ENCODE assay signal across 18 mouse cellular contexts in genomic region chr13:92632550-92632949, GRCm38 (mm10). TPM values are rescaled to one million over a fixed set of nuclear protein-coding genes. Genes with fewer than 3 reads are reported as not detected.
DNase-seq lines count a peak whose midpoint lies in the region; ATAC-seq and TF ChIP-seq lines count a peak whose summit lies in the region.
"Had no signal": no experiment of that assay in that cellular context is flagged by ENCODE, and none has a peak within 500 bp of the region (broad histone marks: within the 10 kb centered on the region; RNA-seq: fewer than 3 reads in every experiment).

No protein-coding gene starts in this region.

- H3K27me3 ChIP-seq in forebrain, embryonic 10.5 days (ENCODE audit: poor library complexity, severe bottlenecking), result no peaks in the 10 kb centered on the region
- H3K27me3 ChIP-seq in forebrain, embryonic 13.5 days, result no peaks in the 10 kb centered on the region
- H3K27me3 ChIP-seq in hindbrain, postnatal 0 days (ENCODE audit: insufficient read depth, low read length), result no peaks in the 10 kb centered on the region
- no peaks in the 10 kb centered on the region for H3K27me3 ChIP-seq in hindbrain, embryonic 11.5 days (ENCODE audit: control insufficient read depth, insufficient read depth, low read length)
- H3K27me3 ChIP-seq in midbrain, embryonic 10.5 days (ENCODE audit: low read depth, poor library complexity, severe bottlenecking), result no peaks in the 10 kb centered on the region
- no peaks in the 10 kb centered on the region for H3K27me3 ChIP-seq in midbrain, embryonic 13.5 days
- no peaks in the 10 kb centered on the region for H3K27me3 ChIP-seq in neural tube, embryonic 13.5 days
- H3K27me3 ChIP-seq: heart, embryonic 15.5 days had no signal

- no peak overlapping the region for H3K9ac ChIP-seq in forebrain, embryonic 13.5 days
- no peak overlapping the region for H3K9ac ChIP-seq in hindbrain, postnatal 0 days (replicated peaks; ENCODE audit: low read length)
- no peak overlapping the region for H3K9ac ChIP-seq in hindbrain, embryonic 11.5 days (ENCODE audit: low read depth, low read length)
- no peak overlapping the region for H3K9ac ChIP-seq in midbrain, embryonic 13.5 days (replicated peaks)
- H3K9ac ChIP-seq in neural tube, embryonic 13.5 days, result 0 out of 2 replicates have a peak overlapping the region, but pooled peaks have one; percentile 19
- H3K9ac ChIP-seq: heart, embryonic 15.5 days had no signal

- TF ChIP-seq CTCF in hindbrain, postnatal 0 days (IDR thresholded peaks at IDR 0.05; ENCODE audit: low read depth), result no peak

- WGBS in forebrain, embryonic 10.5 days, result 61% methylated on average over 4 of the region's 4 CpGs
- 49% methylated on average over 4 of the region's 4 CpGs for WGBS in forebrain, embryonic 13.5 days
- WGBS in hindbrain, postnatal 0 days, result 36% methylated on average over 4 of the region's 4 CpGs
- WGBS in hindbrain, embryonic 11.5 days, result 41% methylated on average over 4 of the region's 4 CpGs
- WGBS in midbrain, embryonic 10.5 days, result 55% methylated on average over 4 of the region's 4 CpGs
- 54% methylated on average over 4 of the region's 4 CpGs for WGBS in midbrain, embryonic 13.5 days
- WGBS in neural tube, embryonic 13.5 days, result 43% methylated on average over 4 of the region's 4 CpGs

- H3K9me3 ChIP-seq in forebrain, embryonic 10.5 days, result 0 out of 2 replicates have a peak, but pooled peaks cover 3% of the 10 kb centered on the region
- no peaks in the 10 kb centered on the region for H3K9me3 ChIP-seq in forebrain, embryonic 13.5 days (replicated peaks)
- no peaks in the 10 kb centered on the region for H3K9me3 ChIP-seq in hindbrain, postnatal 0 days (ENCODE audit: low read length)
- H3K9me3 ChIP-seq in hindbrain, embryonic 11.5 days (ENCODE audit: control insufficient read depth, low read length), result no peaks in the 10 kb centered on the region
- H3K9me3 ChIP-seq in midbrain, embryonic 10.5 days (replicated peaks), result 0 out of 2 replicates have a peak, but pooled peaks cover 2% of the 10 kb centered on the region
- no peaks in the 10 kb centered on the region for H3K9me3 ChIP-seq in midbrain, embryonic 13.5 days
- H3K9me3 ChIP-seq in neural tube, embryonic 13.5 days, result 0 out of 2 replicates have a peak, but pooled peaks cover 3% of the 10 kb centered on the region
- H3K9me3 ChIP-seq: heart, embryonic 15.5 days had no signal

- H3K4me3 ChIP-seq in forebrain, embryonic 10.5 days, result no peak overlapping the region
- no peak overlapping the region for H3K4me3 ChIP-seq in forebrain, embryonic 13.5 days
- no peak overlapping the region for H3K4me3 ChIP-seq in hindbrain, postnatal 0 days (ENCODE audit: low read length)
- H3K4me3 ChIP-seq in hindbrain, embryonic 11.5 days (ENCODE audit: low read depth, low read length), result no peak overlapping the region
- H3K4me3 ChIP-seq in midbrain, embryonic 10.5 days, result no peak overlapping the region
- H3K4me3 ChIP-seq in midbrain, embryonic 13.5 days (replicated peaks), result no peak overlapping the region
- H3K4me3 ChIP-seq in neural tube, embryonic 13.5 days, result no peak overlapping the region
- H3K4me3 ChIP-seq: heart, embryonic 15.5 days had no signal

- H3K4me2 ChIP-seq in forebrain, embryonic 13.5 days, result no peak overlapping the region
- H3K4me2 ChIP-seq in hindbrain, postnatal 0 days (ENCODE audit: low read depth, low read length), result no peak overlapping the region
- no peak overlapping the region for H3K4me2 ChIP-seq in hindbrain, embryonic 11.5 days (replicated peaks; ENCODE audit: low read depth, low read length)
- no peak overlapping the region for H3K4me2 ChIP-seq in midbrain, embryonic 13.5 days (replicated peaks)
- no peak overlapping the region for H3K4me2 ChIP-seq in neural tube, embryonic 13.5 days
- H3K4me2 ChIP-seq: heart, embryonic 15.5 days had no signal

- ATAC-seq in forebrain, embryonic 13.5 days, result no peak
- ATAC-seq in hindbrain, postnatal 0 days, result no peak
- ATAC-seq in hindbrain, embryonic 11.5 days (ENCODE audit: low FRiP score), result no peak
- ATAC-seq in midbrain, embryonic 13.5 days, result no peak
- ATAC-seq in neural tube, embryonic 13.5 days (ENCODE audit: low read depth), result no peak

- H3K36me3 ChIP-seq in forebrain, embryonic 10.5 days (replicated peaks), result peaks cover 9% of the 10 kb centered on the region; the same call in 1 of the 2 replicates
- peaks cover 14% of the 10 kb centered on the region; the same call in 1 of the 2 replicates for H3K36me3 ChIP-seq in forebrain, embryonic 13.5 days (ENCODE audit: poor library complexity, severe bottlenecking)
- no peaks in the 10 kb centered on the region for H3K36me3 ChIP-seq in hindbrain, postnatal 0 days (ENCODE audit: insufficient read depth, low read length)
- no peaks in the 10 kb centered on the region for H3K36me3 ChIP-seq in hindbrain, embryonic 11.5 days (ENCODE audit: control insufficient read depth, insufficient read depth, low read length)
- peaks cover 15% of the 10 kb centered on the region for H3K36me3 ChIP-seq in midbrain, embryonic 10.5 days
- peaks cover 4% of the 10 kb centered on the region; the same call in 1 of the 2 replicates for H3K36me3 ChIP-seq in midbrain, embryonic 13.5 days
- peaks cover 13% of the 10 kb centered on the region for H3K36me3 ChIP-seq in neural tube, embryonic 13.5 days
- H3K36me3 ChIP-seq: heart, embryonic 15.5 days had no signal

- H3K4me1 ChIP-seq in forebrain, embryonic 10.5 days, result peaks cover 62% of the 10 kb centered on the region
- peaks cover 22% of the 10 kb centered on the region for H3K4me1 ChIP-seq in forebrain, embryonic 13.5 days
- peaks cover 6% of the 10 kb centered on the region; the same call in 1 of the 2 replicates for H3K4me1 ChIP-seq in hindbrain, postnatal 0 days (ENCODE audit: insufficient read depth, low read length)
- H3K4me1 ChIP-seq in hindbrain, embryonic 11.5 days (replicated peaks; ENCODE audit: control insufficient read depth, insufficient read depth, low read length), result 0 out of 2 replicates have a peak, but pooled peaks cover 6% of the 10 kb centered on the region
- peaks cover 61% of the 10 kb centered on the region for H3K4me1 ChIP-seq in midbrain, embryonic 10.5 days
- peaks cover 13% of the 10 kb centered on the region for H3K4me1 ChIP-seq in midbrain, embryonic 13.5 days (replicated peaks)
- H3K4me1 ChIP-seq in neural tube, embryonic 13.5 days (replicated peaks), result peaks cover 54% of the 10 kb centered on the region

- 0 out of 2 replicates have a peak overlapping the region, but pooled peaks have one; percentile 31 for H3K27ac ChIP-seq in forebrain, embryonic 10.5 days
- no peak overlapping the region for H3K27ac ChIP-seq in forebrain, embryonic 13.5 days
- 0 out of 2 replicates have a peak overlapping the region, but pooled peaks have one; percentile 42 for H3K27ac ChIP-seq in hindbrain, postnatal 0 days
- H3K27ac ChIP-seq in hindbrain, embryonic 11.5 days (ENCODE audit: low read depth, low read length), result no peak overlapping the region
- H3K27ac ChIP-seq in midbrain, embryonic 10.5 days (replicated peaks), result peak overlapping the region; percentile 46; the same call in 1 of the 2 replicates
- H3K27ac ChIP-seq in midbrain, embryonic 13.5 days, result no peak overlapping the region
- no peak overlapping the region for H3K27ac ChIP-seq in neural tube, embryonic 13.5 days (replicated peaks)
- H3K27ac ChIP-seq: heart, embryonic 15.5 days had no signal

- no peak for DNase-seq in forebrain, embryonic 10.5 days (ENCODE audit: extremely low spot score, low spot score)
- no peak for DNase-seq in hindbrain, postnatal 0 days (ENCODE audit: low spot score)
- DNase-seq in hindbrain, embryonic 11.5 days (ENCODE audit: low spot score), result no peak
- DNase-seq in midbrain, embryonic 10.5 days (ENCODE audit: low spot score), result no peak
- DNase-seq in layer of hippocampus, postnatal 36 days, result no peak
- DNase-seq: adrenal gland, postnatal 14 days; cerebellum, adult 8-10 months; thymus, postnatal 25 days had no signal

RNA-seq across cellular contexts. Expression of gene Serinc5, which starts 21.7 kb away (rescaled TPM):
- polyA plus RNA-seq in forebrain, embryonic 10.5 days (2016; fragmentation: Nextera tagmentation; extraction: Ambion mirVana), result 8.2 and 8.9 TPM in 2 replicates
- polyA plus RNA-seq in forebrain, embryonic 13.5 days (2015; fragmentation: Nextera tagmentation; extraction: Ambion mirVana), result 11.5 and 13.3 TPM in 2 replicates
- total RNA-seq in hindbrain, postnatal 0 days (2014; rRNA removed), result 42.8 and 52.5 TPM in 2 replicates
- 14.3 and 14.8 TPM in 2 replicates for polyA plus RNA-seq in hindbrain, postnatal 0 days (2015; fragmentation: Nextera tagmentation; extraction: Ambion mirVana)
- 10.4 and 13.8 TPM in 2 replicates for polyA plus RNA-seq in hindbrain, embryonic 11.5 days (2014; fragmentation: Nextera tagmentation; extraction: Ambion mirVana)
- polyA plus RNA-seq in midbrain, embryonic 10.5 days (2016; fragmentation: Nextera tagmentation; extraction: Ambion mirVana), result 10.6 and 11.1 TPM in 2 replicates
- 12.5 and 14.1 TPM in 2 replicates for polyA plus RNA-seq in midbrain, embryonic 13.5 days (2015; fragmentation: Nextera tagmentation; extraction: Ambion mirVana)
- polyA plus RNA-seq in neural tube, embryonic 13.5 days (2015; fragmentation: Nextera tagmentation; extraction: Ambion mirVana), result 19.9 and 20.8 TPM in 2 replicates
- total RNA-seq in layer of hippocampus, postnatal 36 days (2021), result 10 to 100 TPM; 71.8 to 73.6 TPM

RNA-seq across cellular contexts. Expression of gene Spz1, which starts 56.6 kb away (rescaled TPM):
- polyA plus RNA-seq in forebrain, embryonic 10.5 days (2016; fragmentation: Nextera tagmentation; extraction: Ambion mirVana), result not detected in 2 replicates
- polyA plus RNA-seq in forebrain, embryonic 13.5 days (2015; fragmentation: Nextera tagmentation; extraction: Ambion mirVana), result not detected in 2 replicates
- not detected in 2 replicates for total RNA-seq in hindbrain, postnatal 0 days (2014; rRNA removed)
- not detected in 2 replicates for polyA plus RNA-seq in hindbrain, postnatal 0 days (2015; fragmentation: Nextera tagmentation; extraction: Ambion mirVana)
- not detected in 2 replicates for polyA plus RNA-seq in hindbrain, embryonic 11.5 days (2014; fragmentation: Nextera tagmentation; extraction: Ambion mirVana)
- not detected in 2 replicates for polyA plus RNA-seq in midbrain, embryonic 10.5 days (2016; fragmentation: Nextera tagmentation; extraction: Ambion mirVana)
- polyA plus RNA-seq in midbrain, embryonic 13.5 days (2015; fragmentation: Nextera tagmentation; extraction: Ambion mirVana), result not detected in 2 replicates
- not detected in 2 replicates for polyA plus RNA-seq in neural tube, embryonic 13.5 days (2015; fragmentation: Nextera tagmentation; extraction: Ambion mirVana)
- total RNA-seq in layer of hippocampus, postnatal 36 days (2021), result not detected
- total RNA-seq: adrenal gland, postnatal 14 days; CH12.LX; layer of hippocampus, adult 18-20 months; left cerebral cortex, postnatal 10 days; liver, adult 2 months had no signal
- polyA plus RNA-seq: heart, embryonic 15.5 days; kidney, embryonic 14.5 days; liver, adult 2 months; stomach, postnatal 0 days had no signal

Comparison
In these comparisons a context has a peak if more than half of its experiments do, and no peak if none do; other contexts are left out.
1. H3K27ac ChIP-seq: peak in forebrain, embryonic 10.5 days (single experiment), hindbrain, postnatal 0 days (single experiment) and midbrain, embryonic 10.5 days (single experiment); none in forebrain, embryonic 13.5 days (single experiment), hindbrain, embryonic 11.5 days (single experiment), midbrain, embryonic 13.5 days (single experiment) and neural tube, embryonic 13.5 days (single experiment).